Comparison of ENCODE assay signal across 14 mouse cellular contexts in genomic region chr2:69840261-69840660, GRCm38 (mm10). TPM values are rescaled to one million over a fixed set of nuclear protein-coding genes. Genes with fewer than 3 reads are reported as not detected.
A peak's percentile ranks its signal among the peaks of the same experiment; 100 is the strongest.
DNase-seq lines count a peak whose midpoint lies in the region; ATAC-seq and TF ChIP-seq lines count a peak whose summit lies in the region.
"Had no signal": no experiment of that assay in that cellular context is flagged by ENCODE, and none has a peak within 500 bp of the region (broad histone marks: within the 10 kb centered on the region; RNA-seq: fewer than 3 reads in every experiment).

No protein-coding gene starts in this region.

- peaks cover 4% of the 10 kb centered on the region; the same call in 1 of the 2 replicates for H3K36me3 ChIP-seq in hindbrain, postnatal 0 days (ENCODE audit: insufficient read depth, low read length)
- H3K36me3 ChIP-seq in hindbrain, embryonic 13.5 days, result peaks cover 10% of the 10 kb centered on the region
- peaks cover 14% of the 10 kb centered on the region for H3K36me3 ChIP-seq in midbrain, embryonic 14.5 days (ENCODE audit: control insufficient read depth, insufficient read depth, low read length)

- peak; percentile 75 to 78 for DNase-seq in cerebellum, postnatal 10 days
- DNase-seq in cerebellum, adult 9-10 months, result no peak
- DNase-seq in hindbrain, postnatal 0 days (ENCODE audit: low spot score), result peak; percentile 42
- peak; percentile 84 for DNase-seq in 3T3-L1 (ENCODE audit: low read depth, low spot score)
- DNase-seq in midbrain, embryonic 14.5 days, result peak; percentile 49
- DNase-seq in ovary, postnatal 14 days (ENCODE audit: low spot score), result no peak
- DNase-seq in spleen, adult 18-20 months, result no peak
- DNase-seq: heart, adult 18-20 months; heart, postnatal 36 days; kidney, postnatal 25 days; lung, postnatal 36 days had no signal

- WGBS in hindbrain, postnatal 0 days, result 30% methylated on average over 6 of the region's 6 CpGs
- WGBS in hindbrain, embryonic 13.5 days, result 48% methylated on average over 6 of the region's 6 CpGs
- WGBS in midbrain, embryonic 14.5 days, result 27% methylated on average over 6 of the region's 6 CpGs

- no peaks in the 10 kb centered on the region for H3K9me3 ChIP-seq in hindbrain, postnatal 0 days (ENCODE audit: low read length)
- no peaks in the 10 kb centered on the region for H3K9me3 ChIP-seq in hindbrain, embryonic 13.5 days
- H3K9me3 ChIP-seq in midbrain, embryonic 14.5 days (ENCODE audit: control insufficient read depth, low read length), result no peaks in the 10 kb centered on the region
- H3K9me3 ChIP-seq: liver, embryonic 12.5 days had no signal

- no peak overlapping the region for H3K4me3 ChIP-seq in hindbrain, postnatal 0 days (ENCODE audit: low read length)
- H3K4me3 ChIP-seq in hindbrain, embryonic 13.5 days, result no peak overlapping the region
- H3K4me3 ChIP-seq in midbrain, embryonic 14.5 days (replicated peaks; ENCODE audit: low read depth, low read length), result no peak overlapping the region
- H3K4me3 ChIP-seq: liver, embryonic 12.5 days had no signal

- no peak for TF ChIP-seq CTCF in hindbrain, postnatal 0 days (IDR thresholded peaks at IDR 0.05; ENCODE audit: low read depth)

- no peaks in the 10 kb centered on the region for H3K4me1 ChIP-seq in hindbrain, postnatal 0 days (ENCODE audit: insufficient read depth, low read length)
- 0 out of 2 replicates have a peak, but pooled peaks cover 4% of the 10 kb centered on the region for H3K4me1 ChIP-seq in hindbrain, embryonic 13.5 days (replicated peaks)
- no peaks in the 10 kb centered on the region for H3K4me1 ChIP-seq in midbrain, embryonic 14.5 days (ENCODE audit: control insufficient read depth, insufficient read depth, low read length)
- H3K4me1 ChIP-seq: liver, embryonic 12.5 days had no signal

- H3K27me3 ChIP-seq in hindbrain, postnatal 0 days (ENCODE audit: insufficient read depth, low read length), result no peaks in the 10 kb centered on the region
- H3K27me3 ChIP-seq in hindbrain, embryonic 13.5 days, result no peaks in the 10 kb centered on the region
- H3K27me3 ChIP-seq in midbrain, embryonic 14.5 days (ENCODE audit: control insufficient read depth, insufficient read depth, low read length), result no peaks in the 10 kb centered on the region
- H3K27me3 ChIP-seq: liver, embryonic 12.5 days had no signal

- no peak overlapping the region for H3K4me2 ChIP-seq in hindbrain, postnatal 0 days (ENCODE audit: low read depth, low read length)
- H3K4me2 ChIP-seq in hindbrain, embryonic 13.5 days, result no peak overlapping the region
- H3K4me2 ChIP-seq in midbrain, embryonic 14.5 days (ENCODE audit: low read length), result no peak overlapping the region
- H3K4me2 ChIP-seq: liver, embryonic 12.5 days had no signal

- no peak overlapping the region for H3K9ac ChIP-seq in hindbrain, postnatal 0 days (replicated peaks; ENCODE audit: low read length)
- H3K9ac ChIP-seq in hindbrain, embryonic 13.5 days, result no peak overlapping the region
- no peak overlapping the region for H3K9ac ChIP-seq in midbrain, embryonic 14.5 days (replicated peaks; ENCODE audit: low read length)
- H3K9ac ChIP-seq: liver, embryonic 12.5 days had no signal

- H3K27ac ChIP-seq in hindbrain, postnatal 0 days, result no peak overlapping the region
- no peak overlapping the region for H3K27ac ChIP-seq in hindbrain, embryonic 13.5 days
- H3K27ac ChIP-seq in midbrain, embryonic 14.5 days (replicated peaks; ENCODE audit: low read depth, low read length), result no peak overlapping the region
- H3K27ac ChIP-seq: liver, embryonic 12.5 days had no signal

- peak; percentile 38; the same call in 1 of the 2 replicates for ATAC-seq in hindbrain, postnatal 0 days
- no peak for ATAC-seq in hindbrain, embryonic 13.5 days (ENCODE audit: low FRiP score)
- no peak for ATAC-seq in midbrain, embryonic 14.5 days (ENCODE audit: low FRiP score, low TSS enrichment)
- ATAC-seq: liver, embryonic 12.5 days had no signal

RNA-seq across cellular contexts. Expression of gene Klhl23, which starts 18.5 kb away (rescaled TPM):
- 104 and 130 TPM in 2 replicates for total RNA-seq in hindbrain, postnatal 0 days (2014; rRNA removed)
- 71.8 and 83.3 TPM in 2 replicates for polyA plus RNA-seq in hindbrain, postnatal 0 days (2015; fragmentation: Nextera tagmentation; extraction: Ambion mirVana)
- 66.8 and 67.4 TPM in 2 replicates for polyA plus RNA-seq in hindbrain, embryonic 13.5 days (2015; fragmentation: Nextera tagmentation; extraction: Ambion mirVana)
- 75.3 and 85.9 TPM in 2 replicates for polyA plus RNA-seq in midbrain, embryonic 14.5 days (2014; fragmentation: Nextera tagmentation; extraction: Ambion mirVana)

RNA-seq across cellular contexts. Expression of gene Ssb, which starts 21.1 kb away (rescaled TPM):
- total RNA-seq in hindbrain, postnatal 0 days (2014; rRNA removed), result 32.2 and 49.2 TPM in 2 replicates
- polyA plus RNA-seq in hindbrain, postnatal 0 days (2015; fragmentation: Nextera tagmentation; extraction: Ambion mirVana), result 288 and 322 TPM in 2 replicates
- 335 and 355 TPM in 2 replicates for polyA plus RNA-seq in hindbrain, embryonic 13.5 days (2015; fragmentation: Nextera tagmentation; extraction: Ambion mirVana)
- polyA plus RNA-seq in midbrain, embryonic 14.5 days (2014; fragmentation: Nextera tagmentation; extraction: Ambion mirVana), result 251 and 296 TPM in 2 replicates

RNA-seq across cellular contexts. Expression of gene Mettl5, which starts 45.2 kb away (rescaled TPM):
- total RNA-seq in hindbrain, postnatal 0 days (2014; rRNA removed), result 10.9 and 14.1 TPM in 2 replicates
- polyA plus RNA-seq in hindbrain, postnatal 0 days (2015; fragmentation: Nextera tagmentation; extraction: Ambion mirVana), result 39.4 TPM in 2 replicates
- polyA plus RNA-seq in hindbrain, embryonic 13.5 days (2015; fragmentation: Nextera tagmentation; extraction: Ambion mirVana), result 28.5 and 30.4 TPM in 2 replicates
- polyA plus RNA-seq in midbrain, embryonic 14.5 days (2014; fragmentation: Nextera tagmentation; extraction: Ambion mirVana), result 27.7 and 29.7 TPM in 2 replicates

RNA-seq across cellular contexts. Expression of gene Phospho2, which starts 50.8 kb away (rescaled TPM):
- 14.3 and 19.8 TPM in 2 replicates for total RNA-seq in hindbrain, postnatal 0 days (2014; rRNA removed)
- polyA plus RNA-seq in hindbrain, postnatal 0 days (2015; fragmentation: Nextera tagmentation; extraction: Ambion mirVana), result 27.6 and 29.7 TPM in 2 replicates
- 41.3 and 43.3 TPM in 2 replicates for polyA plus RNA-seq in hindbrain, embryonic 13.5 days (2015; fragmentation: Nextera tagmentation; extraction: Ambion mirVana)
- 33.4 and 49.4 TPM in 2 replicates for polyA plus RNA-seq in midbrain, embryonic 14.5 days (2014; fragmentation: Nextera tagmentation; extraction: Ambion mirVana)

RNA-seq across cellular contexts. Expression of gene Ccdc173, which starts 50.9 kb away (rescaled TPM):
- 0.10 TPM in 1 of 2 replicates, not detected in the other for total RNA-seq in hindbrain, postnatal 0 days (2014; rRNA removed)
- 1.7 and 1.9 TPM in 2 replicates for polyA plus RNA-seq in hindbrain, postnatal 0 days (2015; fragmentation: Nextera tagmentation; extraction: Ambion mirVana)
- polyA plus RNA-seq in hindbrain, embryonic 13.5 days (2015; fragmentation: Nextera tagmentation; extraction: Ambion mirVana), result 4.0 and 4.4 TPM in 2 replicates
- 2.5 and 3.0 TPM in 2 replicates for polyA plus RNA-seq in midbrain, embryonic 14.5 days (2014; fragmentation: Nextera tagmentation; extraction: Ambion mirVana)
- polyA plus RNA-seq: small intestine, adult 2 months had no signal

Comparison
In these comparisons a context has a peak if more than half of its experiments do, and no peak if none do; other contexts are left out.
1. DNase-seq: peak in cerebellum, postnatal 10 days (2 of 2), hindbrain, postnatal 0 days (single experiment), 3T3-L1 (single experiment) and midbrain, embryonic 14.5 days (single experiment); none in cerebellum, adult 9-10 months (single experiment), ovary, postnatal 14 days (single experiment) and spleen, adult 18-20 months (0 of 2).